Mouse (Mus musculus): ENCODE results near the gene Clps.

DNA sequence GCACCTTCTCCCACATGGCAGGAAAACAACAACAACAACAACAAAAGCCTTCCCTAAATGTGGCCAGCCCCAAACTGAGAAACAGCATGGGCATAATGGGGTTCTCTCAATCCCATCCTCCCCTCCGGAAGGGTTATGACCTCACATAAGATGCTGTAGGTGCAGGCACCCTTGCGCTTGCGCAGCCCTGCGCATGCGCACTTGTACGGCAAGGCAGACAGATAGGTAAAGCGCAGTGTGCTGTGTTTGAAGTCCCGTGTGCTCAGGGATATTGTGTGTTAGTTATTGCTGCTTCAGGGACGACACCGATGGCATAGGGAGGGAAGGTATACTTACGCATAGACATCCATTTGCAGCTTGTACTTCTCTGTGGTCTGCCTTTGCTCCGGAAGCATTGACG, 27.2 kb downstream of the Clps start:
- no peak for TF ChIP-seq CTCF (conservative IDR thresholded peaks at IDR 0.05; ENCODE audit: low read length)
- TF ChIP-seq POU5F1 (IDR thresholded peaks at IDR 0.05; ENCODE audit: borderline replicate concordance, low read length): no peak
- no peak for TF ChIP-seq NANOG (IDR thresholded peaks at IDR 0.05; ENCODE audit: borderline replicate concordance, low read length)
